Mouse (Mus musculus) CD4-positive, CD25-positive, alpha-beta regulatory T cell (primary cell): ENCODE results near the gene Padi3. TPM values are rescaled to one million over a fixed set of nuclear protein-coding genes. Genes with fewer than 3 reads are reported as not detected.

Experiments
- polyA plus RNA-seq: library from polyadenylated mRNA; unstranded; fragments of 100-300 nt; shearing (Covaris generic); gene quantifications from one replicate; pipeline ENCODE4 v1.2.1, GENCODE M21; 2017

Padi3 gene
- polyA plus RNA-seq, result 0.28 TPM

GRCm38 (mm10) chr4:140810458-140811260 lies at the start of gene Padi3:
Gene Padi3, minus strand, starts transcription at chr4:140810648.

DNA sequence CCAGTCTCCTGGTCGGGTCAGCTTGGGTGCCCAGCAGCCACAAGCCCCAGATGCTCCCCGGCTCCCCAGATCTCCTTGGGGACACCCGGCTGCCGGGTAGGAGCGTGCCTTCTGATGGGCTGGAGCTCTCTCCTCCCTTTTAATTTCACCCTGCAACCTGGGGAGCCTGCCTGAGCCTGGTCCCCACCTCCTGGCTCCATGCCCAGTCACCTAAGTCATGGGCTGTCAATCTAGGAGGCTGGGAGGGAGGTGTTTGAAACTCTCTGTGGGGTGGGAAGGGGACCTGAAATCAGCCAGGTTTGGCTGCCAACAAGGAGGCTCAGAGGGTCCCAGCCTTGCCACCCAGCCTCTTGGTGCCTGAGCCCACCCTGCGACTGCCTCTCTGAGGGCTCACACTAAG lies 35.2 kb upstream of the Padi3 start, which contains the start of gene Padi1:
Gene Padi1, minus strand, starts transcription at position 113 of the 400 bp plus-strand sequence.

DNA sequence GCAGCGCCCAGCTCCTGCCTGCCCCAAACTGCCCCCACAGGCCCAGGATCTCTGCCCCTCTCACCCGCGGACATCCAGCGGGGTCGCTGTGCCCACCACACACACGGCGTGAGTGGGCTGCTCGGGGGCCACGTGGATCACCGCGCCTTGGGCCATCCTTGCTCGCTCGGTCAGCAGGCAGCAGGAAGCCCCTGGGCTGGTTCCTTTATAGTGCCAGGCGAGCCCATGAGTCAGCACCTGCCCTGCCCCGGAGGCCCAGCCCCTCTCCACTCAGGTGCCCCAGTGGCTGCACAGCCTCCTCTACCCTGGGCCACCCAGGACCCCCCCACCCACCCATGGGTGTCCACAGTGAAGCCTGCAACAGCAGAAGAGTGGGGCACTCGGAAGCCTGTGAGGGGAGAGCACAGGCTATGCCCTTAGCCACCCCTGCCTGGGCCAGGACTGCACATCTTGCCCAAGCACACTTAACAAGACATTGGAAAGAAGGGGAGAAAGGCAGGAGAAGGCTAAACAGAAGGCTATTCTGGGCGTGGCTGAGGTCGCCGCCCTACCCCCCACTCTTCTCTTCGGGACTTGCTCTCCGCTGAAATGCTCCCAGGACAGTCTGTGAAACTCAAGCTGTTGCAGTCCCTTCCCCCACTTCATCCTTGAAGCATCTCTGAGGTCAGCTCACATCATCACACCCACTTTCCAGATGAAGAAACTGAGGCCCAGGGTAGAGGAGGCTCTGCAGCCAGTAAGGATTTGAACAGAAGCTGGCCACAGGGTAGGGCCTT lies 36.2 kb downstream of the Padi3 start, which contains the start of gene Padi4:
Gene Padi4, minus strand, starts transcription at position 212 of the 776 bp plus-strand sequence.

DNA sequence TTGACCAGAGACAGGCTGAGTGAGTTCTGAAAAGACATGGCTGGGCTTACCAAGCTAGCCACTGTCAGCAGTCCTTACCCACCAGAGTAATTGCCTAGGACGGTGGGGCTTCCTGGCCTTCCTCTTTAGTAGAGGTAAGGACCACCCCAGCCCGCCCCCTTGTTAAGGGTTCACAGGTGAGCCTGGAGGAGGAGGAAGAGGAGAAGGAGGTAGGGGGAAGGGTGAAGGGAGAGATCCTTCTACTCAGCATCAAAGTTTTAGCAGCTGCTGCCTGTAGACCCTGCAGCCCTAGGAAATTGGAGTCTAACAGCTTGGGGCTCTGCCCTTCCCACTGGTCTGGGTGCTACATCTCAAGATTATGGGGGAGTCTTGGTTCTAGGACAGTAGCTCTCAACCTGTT lies 67.9 kb downstream of the Padi3 start, which contains the start of gene Padi6:
Gene Padi6, minus strand, starts transcription at position 101 of the 400 bp plus-strand sequence.

Other genes starting within 250 kb of the Padi3 start
- 1.2 TPM for gene Arhgef10l, start 144.6 kb downstream of the Padi3 start, polyA plus RNA-seq
- gene Rcc2, start 110.1 kb downstream of the Padi3 start, polyA plus RNA-seq, result 124 TPM
- gene Padi6, start 68.0 kb downstream of the Padi3 start, polyA plus RNA-seq, result not detected
- 0.84 TPM for gene Padi4, start 36.4 kb downstream of the Padi3 start, polyA plus RNA-seq
- 0.51 TPM for gene Padi1, start 35.1 kb upstream of the Padi3 start, polyA plus RNA-seq
- gene Padi2, start 95.7 kb upstream of the Padi3 start, polyA plus RNA-seq, result 13.2 TPM
- 268 TPM for gene Sdhb, start 150.6 kb upstream of the Padi3 start, polyA plus RNA-seq
- gene Atp13a2, start 176.2 kb upstream of the Padi3 start, polyA plus RNA-seq, result 58.0 TPM
- gene Mfap2, start 199.8 kb upstream of the Padi3 start, polyA plus RNA-seq, result not detected
- gene Crocc, start 249.9 kb upstream of the Padi3 start, polyA plus RNA-seq, result 5.6 TPM